Mouse (Mus musculus): ENCODE results near the gene Srgn. TPM values are rescaled to one million over a fixed set of nuclear protein-coding genes. Genes with fewer than 3 reads are reported as not detected.
A peak's percentile ranks its signal among the peaks of the same experiment; 100 is the strongest.

Gene Srgn
- polyA plus RNA-seq, 1 experiment: 65.7 TPM

GRCm38 (mm10) chr10:62555705-62556557, 28.7 kb upstream of the Srgn start:
- no peak for DNase-seq (ENCODE audit: low read depth in 1 of 2, low spot score in 2 of 2)
- no peak overlapping the region for H3K4me3 ChIP-seq (ENCODE audit: extremely low read depth, insufficient read depth, insufficient read length)
- WGBS: 44% methylated on average over 11 of the region's 11 CpGs
- H3K36me3 ChIP-seq (ENCODE audit: control insufficient read depth, insufficient read depth, low read length): peaks cover 3% of the 10 kb centered on the region; the same call in 1 of the 2 replicates
- no peaks in the 10 kb centered on the region for H3K27me3 ChIP-seq (ENCODE audit: control insufficient read depth, insufficient read depth, low read length)
- TF ChIP-seq POLR2A (IDR thresholded peaks at IDR 0.05; ENCODE audit: low read depth, low read length): no peak
- no peak for TF ChIP-seq CTCF (IDR thresholded peaks at IDR 0.05; ENCODE audit: extremely low read depth, insufficient read depth, insufficient read length, insufficient replicate concordance)
- peaks cover 10% of the 10 kb centered on the region; the same call in 1 of the 2 replicates for H3K4me1 ChIP-seq (ENCODE audit: control insufficient read depth, insufficient read depth, insufficient read length)
- H3K27ac ChIP-seq (ENCODE audit: insufficient read depth, low read length): peak overlapping the region; percentile 10; the same call in 1 of the 2 replicates

- WGBS: 6% methylated on average over 12 of the region's 12 CpGs
- DNase-seq (ENCODE audit: low read depth in 1 of 2, low spot score in 2 of 2): peak in 1 of 2 experiments; percentile 60
- no peaks in the 10 kb centered on the region for H3K36me3 ChIP-seq (ENCODE audit: control insufficient read depth, insufficient read depth, low read length)
- peaks cover 10% of the 10 kb centered on the region; the same call in 1 of the 2 replicates for H3K4me1 ChIP-seq (ENCODE audit: control insufficient read depth, insufficient read depth, insufficient read length)
- peak overlapping the region; percentile 27; the same call in 1 of the 2 replicates for H3K4me3 ChIP-seq (ENCODE audit: extremely low read depth, insufficient read depth, insufficient read length)
- TF ChIP-seq CTCF (IDR thresholded peaks at IDR 0.05; ENCODE audit: extremely low read depth, insufficient read depth, insufficient read length, insufficient replicate concordance) (no peak), POLR2A (IDR thresholded peaks at IDR 0.05; ENCODE audit: low read depth, low read length) (no peak)
- peak overlapping the region; percentile 58 for H3K27ac ChIP-seq (ENCODE audit: insufficient read depth, low read length)
- no peaks in the 10 kb centered on the region for H3K27me3 ChIP-seq (ENCODE audit: control insufficient read depth, insufficient read depth, low read length)
Observed at GRCm38 (mm10) chr10:62553611-62554091, 26.4 kb upstream of the Srgn start.

GRCm38 (mm10) chr10:62550787-62551300, 23.6 kb upstream of the Srgn start:
- Histone ChIP-seq H3K27ac (ENCODE audit: insufficient read depth, low read length) (no peak overlapping the region), H3K4me3 (ENCODE audit: extremely low read depth, insufficient read depth, insufficient read length) (no peak overlapping the region), H3K27me3 (ENCODE audit: control insufficient read depth, insufficient read depth, low read length) (no peaks in the 10 kb centered on the region), H3K4me1 (ENCODE audit: control insufficient read depth, insufficient read depth, insufficient read length) (peaks cover 5% of the 10 kb centered on the region; the same call in 1 of the 2 replicates), H3K36me3 (ENCODE audit: control insufficient read depth, insufficient read depth, low read length) (no peaks in the 10 kb centered on the region)
- 56% methylated on average over 7 of the region's 7 CpGs for WGBS
- no peak for TF ChIP-seq CTCF (IDR thresholded peaks at IDR 0.05; ENCODE audit: extremely low read depth, insufficient read depth, insufficient read length, insufficient replicate concordance)
- no peak for TF ChIP-seq POLR2A (IDR thresholded peaks at IDR 0.05; ENCODE audit: low read depth, low read length)
- no peak for DNase-seq (ENCODE audit: low read depth in 1 of 2, low spot score in 2 of 2)

- no peak overlapping the region for H3K27ac ChIP-seq (ENCODE audit: insufficient read depth, low read length)
- no peaks in the 10 kb centered on the region for H3K36me3 ChIP-seq (ENCODE audit: control insufficient read depth, insufficient read depth, low read length)
- H3K4me3 ChIP-seq (ENCODE audit: extremely low read depth, insufficient read depth, insufficient read length): no peak overlapping the region
- peak; percentile 75; the same call in 1 of the 2 replicates for TF ChIP-seq CTCF (IDR thresholded peaks at IDR 0.05; ENCODE audit: extremely low read depth, insufficient read depth, insufficient read length, insufficient replicate concordance)
- no peak for TF ChIP-seq POLR2A (IDR thresholded peaks at IDR 0.05; ENCODE audit: low read depth, low read length)
- H3K27me3 ChIP-seq (ENCODE audit: control insufficient read depth, insufficient read depth, low read length): no peaks in the 10 kb centered on the region
- 9% methylated on average over 15 of the region's 16 CpGs for WGBS
- peaks cover 10% of the 10 kb centered on the region; the same call in 1 of the 2 replicates for H3K4me1 ChIP-seq (ENCODE audit: control insufficient read depth, insufficient read depth, insufficient read length)
- DNase-seq (ENCODE audit: low read depth in 1 of 2, low spot score in 2 of 2): peak; percentile 67 to 80
Observed at GRCm38 (mm10) chr10:62549523-62550166, 22.4 kb upstream of the Srgn start.

- H3K4me1 ChIP-seq (ENCODE audit: control insufficient read depth, insufficient read depth, insufficient read length): peaks cover 20% of the 10 kb centered on the region; the same call in 1 of the 2 replicates
- no peak for TF ChIP-seq CTCF (IDR thresholded peaks at IDR 0.05; ENCODE audit: extremely low read depth, insufficient read depth, insufficient read length, insufficient replicate concordance)
- TF ChIP-seq POLR2A (IDR thresholded peaks at IDR 0.05; ENCODE audit: low read depth, low read length): no peak
- H3K27me3 ChIP-seq (ENCODE audit: control insufficient read depth, insufficient read depth, low read length): no peaks in the 10 kb centered on the region
- no peak for DNase-seq (ENCODE audit: low read depth in 1 of 2, low spot score in 2 of 2)
- WGBS: 81% methylated on average over 10 of the region's 10 CpGs
- H3K27ac ChIP-seq (ENCODE audit: insufficient read depth, low read length): 0 out of 2 replicates have a peak overlapping the region, but pooled peaks have one; percentile 19
- H3K4me3 ChIP-seq (ENCODE audit: extremely low read depth, insufficient read depth, insufficient read length): no peak overlapping the region
- H3K36me3 ChIP-seq (ENCODE audit: control insufficient read depth, insufficient read depth, low read length): no peaks in the 10 kb centered on the region
Observed at GRCm38 (mm10) chr10:62546441-62546840, 19.2 kb upstream of the Srgn start.

GRCm38 (mm10) chr10:62545759-62546158, 18.5 kb upstream of the Srgn start:
- Histone ChIP-seq H3K36me3 (ENCODE audit: control insufficient read depth, insufficient read depth, low read length) (no peaks in the 10 kb centered on the region), H3K4me1 (ENCODE audit: control insufficient read depth, insufficient read depth, insufficient read length) (peaks cover 24% of the 10 kb centered on the region; the same call in 1 of the 2 replicates), H3K27ac (ENCODE audit: insufficient read depth, low read length) (no peak overlapping the region), H3K27me3 (ENCODE audit: control insufficient read depth, insufficient read depth, low read length) (no peaks in the 10 kb centered on the region), H3K4me3 (ENCODE audit: extremely low read depth, insufficient read depth, insufficient read length) (no peak overlapping the region)
- TF ChIP-seq POLR2A (IDR thresholded peaks at IDR 0.05; ENCODE audit: low read depth, low read length) (no peak), CTCF (IDR thresholded peaks at IDR 0.05; ENCODE audit: extremely low read depth, insufficient read depth, insufficient read length, insufficient replicate concordance) (no peak)
- DNase-seq (ENCODE audit: low read depth in 1 of 2, low spot score in 2 of 2): no peak

Data from spleen, adult 2 months (tissue).